Mouse (Mus musculus) adrenal gland, adult 8-10 months (tissue): ENCODE results near the gene Man1c1. TPM values are rescaled to one million over a fixed set of nuclear protein-coding genes. Genes with fewer than 3 reads are reported as not detected.
A peak's percentile ranks its signal among the peaks of the same experiment; 100 is the strongest.

Experiments used
- DNase-seq: peaks from one replicate; pipeline ENCODE4 v3.0.0; 2022
- total RNA-seq, 4 experiments: library from RNA; stranded (reverse); gene quantifications; 2 replicates each; pipeline ENCODE4 v1.2.4; 2022

Gene Man1c1
- total RNA-seq, 4 experiments from 2014 or later: 15.3 to 41.3 (median 29.9) TPM

DNA sequence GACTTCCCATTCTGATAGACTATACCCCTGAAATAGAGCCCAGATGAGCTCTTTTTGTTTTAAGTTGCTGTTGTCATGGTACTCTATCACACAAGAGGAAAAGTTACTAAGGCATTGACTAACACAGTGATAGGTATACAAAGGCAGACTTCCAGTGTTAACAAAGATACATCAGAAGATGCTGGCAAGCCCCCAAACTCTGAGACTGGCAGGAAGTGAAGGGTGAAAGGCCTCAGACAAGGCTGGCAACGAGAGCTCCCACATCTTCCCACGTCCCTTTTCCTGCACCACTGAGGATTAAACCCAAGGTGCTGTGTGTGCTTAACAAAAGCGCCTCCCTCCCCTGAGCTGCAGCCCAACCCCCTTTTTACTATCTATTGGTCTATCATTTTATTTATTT, 19.2 kb upstream of the Man1c1 start:
- DNase-seq: no peak

DNA sequence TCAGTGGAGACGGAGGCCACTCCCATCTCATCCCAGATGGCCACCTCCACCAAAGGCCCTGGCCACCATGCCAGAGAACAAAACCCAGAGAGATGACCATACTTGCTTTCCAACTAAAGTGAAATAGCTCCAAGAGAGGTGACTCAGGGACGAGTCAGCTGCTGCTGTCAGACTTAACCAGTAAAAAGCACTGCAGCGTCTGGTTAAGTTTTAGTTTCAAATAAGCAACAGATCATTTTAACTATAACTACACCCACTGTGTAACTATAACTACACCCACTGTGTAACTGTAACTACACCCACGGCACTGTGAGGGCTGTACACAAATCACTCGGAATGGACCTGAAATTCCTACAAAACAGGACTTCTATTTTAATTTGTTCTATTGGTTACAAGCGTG, 17.0 kb upstream of the Man1c1 start:
- no peak for DNase-seq

DNA sequence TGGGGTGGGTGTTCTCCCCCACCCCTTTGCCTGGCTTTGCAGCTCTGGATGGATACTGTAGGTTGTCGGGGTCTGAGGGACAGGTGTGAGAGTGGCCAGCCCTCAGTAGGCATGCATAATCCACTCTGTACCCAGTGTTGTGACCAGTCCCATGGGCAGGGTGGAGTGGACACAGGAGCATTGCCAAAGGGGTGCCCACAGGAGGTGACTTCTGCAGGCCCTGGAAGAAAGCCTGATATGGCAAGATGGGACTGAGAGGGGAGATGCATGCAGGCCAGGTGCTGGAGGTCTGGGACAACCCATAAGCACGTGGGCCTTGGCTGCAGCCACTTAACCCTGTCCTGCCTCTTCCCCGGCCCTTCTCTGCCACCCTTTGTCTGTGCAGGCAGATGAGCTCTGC, 16.3 kb upstream of the Man1c1 start:
- DNase-seq: no peak

DNA sequence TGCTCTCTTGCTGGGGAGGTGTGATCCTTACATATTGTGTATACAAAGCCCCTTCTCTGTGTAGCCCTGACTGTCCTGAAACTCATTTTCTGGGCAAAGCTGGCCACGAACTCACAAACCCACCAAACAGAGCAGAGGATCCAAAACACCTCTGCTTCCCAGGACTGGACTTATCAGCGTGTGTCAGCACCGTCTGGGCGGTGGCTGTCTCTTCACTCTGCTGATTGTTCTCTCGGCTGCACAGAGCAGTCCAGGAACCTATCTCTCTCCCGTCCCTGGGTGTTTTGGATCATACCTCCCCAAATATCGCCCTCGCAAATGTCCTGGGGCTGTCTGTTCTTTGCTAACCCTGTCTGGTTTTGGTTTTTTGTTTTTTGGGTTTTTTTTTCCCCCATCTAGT, 15.4 kb upstream of the Man1c1 start:
- DNase-seq: no peak

DNA sequence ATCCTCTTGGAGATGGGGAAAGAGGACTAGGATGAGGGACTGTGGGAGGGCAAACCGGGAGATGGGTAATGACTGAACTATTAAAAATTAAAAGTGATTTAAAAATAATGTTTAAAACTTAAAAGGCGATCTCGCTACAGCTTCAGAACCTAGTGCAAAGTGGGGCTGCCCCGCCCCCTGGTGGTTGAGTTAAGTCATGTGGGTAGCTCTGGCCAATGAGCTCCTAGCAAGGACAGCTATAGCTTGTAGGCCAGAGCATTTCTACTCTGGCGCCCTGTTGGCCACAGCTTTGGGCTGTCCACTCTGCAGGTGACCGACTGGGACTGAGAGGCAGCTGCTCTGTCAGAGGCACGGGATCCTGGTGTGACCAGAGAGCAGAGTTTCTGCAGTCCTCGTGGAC, 9.8 kb upstream of the Man1c1 start:
- peak; percentile 60 for DNase-seq

DNA sequence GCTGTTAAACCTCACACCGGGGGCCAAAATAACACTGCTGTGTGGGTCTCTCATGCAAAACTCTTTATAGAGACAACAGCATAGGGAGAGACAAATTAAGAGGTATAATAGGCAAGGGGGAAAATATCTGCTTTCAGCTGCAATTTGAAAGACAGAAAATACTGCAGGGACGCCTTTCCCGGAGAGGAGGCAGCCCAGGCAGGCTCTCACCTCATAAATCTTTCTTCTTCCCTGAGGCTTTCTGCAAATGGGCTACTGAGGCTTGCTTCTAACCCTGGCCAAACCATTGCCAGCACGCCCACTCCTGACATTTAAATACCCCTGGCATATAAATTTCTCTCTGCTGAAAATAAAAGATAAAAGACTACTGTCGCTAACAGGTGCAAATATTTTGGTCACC, 1.2 kb upstream of the Man1c1 start:
- DNase-seq: no peak

DNA sequence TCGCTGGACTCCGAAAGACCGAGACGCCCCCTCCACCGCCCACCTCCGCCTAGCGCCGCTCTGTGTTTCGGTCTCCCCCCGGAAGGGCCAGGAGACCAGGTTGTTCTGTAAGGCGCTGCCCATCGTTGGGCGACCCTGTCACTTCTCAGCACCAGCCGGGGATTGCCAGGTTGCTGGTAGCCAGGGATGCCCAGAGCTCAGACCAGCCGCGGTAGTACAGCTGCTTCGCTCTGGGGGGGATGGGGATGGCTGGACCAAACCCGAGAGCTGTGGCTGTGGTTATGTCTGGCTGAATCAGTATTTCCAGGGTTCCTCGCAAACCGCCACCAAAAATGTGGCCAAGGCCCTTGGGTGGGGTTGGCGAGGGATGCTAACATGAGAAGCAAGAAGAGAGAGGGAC, 500 bp upstream of the Man1c1 start:
- DNase-seq: no peak

DNA sequence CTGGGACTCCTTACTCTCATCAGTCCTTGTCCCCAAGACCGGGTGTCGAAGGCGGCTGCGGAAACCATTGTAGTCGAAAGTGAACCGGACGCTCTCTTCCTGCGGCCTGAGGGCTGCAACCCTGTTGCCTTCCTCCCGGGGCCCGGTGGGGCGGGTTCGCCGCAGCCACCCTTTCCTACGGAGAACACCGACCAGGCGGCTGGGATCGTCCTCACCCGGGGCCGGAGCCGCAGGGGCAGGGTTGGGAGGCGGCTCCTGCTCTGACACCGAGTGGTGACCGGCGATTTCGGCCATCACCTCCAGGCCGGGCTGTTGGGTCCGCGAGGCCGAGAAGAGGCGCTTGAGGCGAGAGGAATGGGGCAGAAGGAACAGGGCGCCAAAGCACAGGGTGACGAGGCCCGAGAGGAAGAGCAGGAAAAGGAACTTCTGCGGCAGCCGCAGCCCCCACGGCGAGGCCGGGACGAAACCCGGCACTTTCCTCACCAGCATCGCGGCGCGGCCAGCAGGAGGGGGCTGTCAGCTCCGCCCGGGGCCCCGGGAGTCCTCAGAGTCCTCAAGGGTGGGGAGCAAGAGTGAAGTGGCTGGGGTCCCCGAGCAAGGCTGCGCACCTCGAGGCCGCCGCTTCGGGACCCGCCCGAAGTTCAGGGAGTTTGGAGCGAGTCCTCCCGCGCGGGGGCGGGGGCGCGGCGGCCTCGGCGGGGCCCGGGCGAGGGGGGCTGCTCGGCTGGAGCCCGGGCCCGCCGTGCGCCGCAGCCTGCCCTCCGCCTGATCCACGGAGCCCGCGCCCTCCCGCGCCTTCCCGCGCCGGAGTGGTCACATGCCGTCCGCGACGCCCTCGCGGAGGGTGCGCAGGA, 882 bp downstream of the Man1c1 start:
- DNase-seq: peak; percentile 41

DNA sequence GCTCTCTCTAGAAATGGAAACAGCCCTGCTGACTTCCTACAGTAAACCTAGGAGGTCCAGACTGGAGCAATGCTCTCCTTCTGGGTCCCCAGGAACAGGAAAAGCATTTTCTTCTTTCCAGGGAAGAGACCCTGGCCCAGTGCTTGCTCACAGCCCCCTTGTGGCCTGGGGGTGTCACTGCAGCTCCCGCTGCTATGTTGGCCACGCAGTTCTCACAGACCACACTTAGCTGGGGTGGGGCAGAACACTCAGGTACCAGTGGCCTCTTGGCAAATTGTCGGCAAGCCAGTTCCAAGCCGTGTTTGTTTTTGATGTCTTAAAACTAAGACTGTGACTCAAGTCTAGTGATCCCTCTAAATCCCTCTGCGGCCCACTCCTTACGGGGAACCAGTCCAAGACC, 2.2 kb downstream of the Man1c1 start:
- no peak for DNase-seq

DNA sequence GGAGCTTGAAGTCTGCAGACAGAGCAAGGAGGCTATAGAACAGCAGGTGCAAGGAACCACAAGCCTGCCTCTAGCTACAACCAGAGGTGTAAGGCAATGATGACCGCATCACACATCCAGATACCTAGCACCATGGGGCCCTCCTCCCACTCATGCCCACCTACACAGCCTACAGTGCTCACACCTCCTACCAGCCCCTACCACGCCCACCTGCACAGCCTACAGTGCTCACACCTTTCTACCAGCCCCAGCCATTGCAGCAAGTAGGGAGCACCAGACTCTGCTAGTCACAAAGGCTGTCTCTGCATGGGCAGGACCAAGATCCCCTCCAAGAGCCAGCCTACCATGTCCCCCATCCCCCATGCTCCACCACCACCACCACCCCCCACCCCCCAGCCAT, 3.2 kb downstream of the Man1c1 start:
- DNase-seq: no peak

DNA sequence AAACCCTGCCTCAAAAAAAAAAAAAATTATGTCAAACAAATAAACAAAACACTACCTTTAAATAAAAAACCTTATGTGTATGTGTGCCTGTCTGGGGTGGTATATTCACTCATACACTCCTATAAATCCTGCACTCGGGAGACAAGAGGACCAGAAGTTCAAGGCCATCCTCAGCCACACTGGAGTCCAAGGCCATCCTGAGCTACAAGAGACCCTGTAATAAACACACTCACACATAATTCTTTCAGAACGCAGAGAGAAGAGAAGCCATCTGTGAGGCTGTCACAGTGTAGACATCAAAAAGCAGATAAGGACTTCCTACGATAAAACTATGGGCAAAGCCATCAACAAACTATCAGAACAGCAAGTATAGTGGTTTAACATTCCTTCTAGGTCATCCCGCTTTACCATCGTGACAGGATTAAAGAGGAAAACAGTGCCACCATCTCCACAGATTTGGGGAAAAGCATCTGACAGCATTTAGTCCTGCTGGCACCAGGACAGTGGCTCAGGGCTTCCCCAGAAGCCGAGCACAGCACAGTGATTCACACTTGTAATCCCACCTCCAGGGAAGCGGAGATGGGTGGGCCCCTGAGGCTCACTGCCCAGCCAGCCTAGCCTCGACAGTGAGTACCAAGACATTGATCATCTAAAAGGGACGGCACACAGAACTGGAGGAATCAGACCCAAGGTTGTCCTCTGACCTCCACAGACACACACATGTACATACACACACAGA, 10.7 kb downstream of the Man1c1 start:
- DNase-seq: no peak

DNA sequence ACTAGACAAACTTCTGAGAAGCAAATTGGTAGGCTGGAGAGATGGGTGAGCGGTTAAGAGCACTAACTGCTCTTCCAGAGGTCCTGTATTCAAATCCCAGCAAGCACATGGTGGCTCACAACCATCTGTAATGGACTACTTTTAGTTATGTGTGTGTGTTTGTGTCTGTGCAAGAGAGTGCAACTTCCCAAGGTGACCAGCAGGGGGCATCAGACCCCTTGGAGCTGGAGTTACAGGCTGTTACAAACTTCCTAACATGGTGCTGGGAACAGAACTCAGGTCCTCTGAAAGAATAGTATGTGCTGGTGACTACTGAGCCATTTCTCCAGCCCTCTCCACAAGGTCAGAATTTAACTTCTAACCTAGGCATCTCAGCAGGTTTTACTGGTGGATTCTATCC, 11.7 kb downstream of the Man1c1 start:
- DNase-seq: no peak

DNA sequence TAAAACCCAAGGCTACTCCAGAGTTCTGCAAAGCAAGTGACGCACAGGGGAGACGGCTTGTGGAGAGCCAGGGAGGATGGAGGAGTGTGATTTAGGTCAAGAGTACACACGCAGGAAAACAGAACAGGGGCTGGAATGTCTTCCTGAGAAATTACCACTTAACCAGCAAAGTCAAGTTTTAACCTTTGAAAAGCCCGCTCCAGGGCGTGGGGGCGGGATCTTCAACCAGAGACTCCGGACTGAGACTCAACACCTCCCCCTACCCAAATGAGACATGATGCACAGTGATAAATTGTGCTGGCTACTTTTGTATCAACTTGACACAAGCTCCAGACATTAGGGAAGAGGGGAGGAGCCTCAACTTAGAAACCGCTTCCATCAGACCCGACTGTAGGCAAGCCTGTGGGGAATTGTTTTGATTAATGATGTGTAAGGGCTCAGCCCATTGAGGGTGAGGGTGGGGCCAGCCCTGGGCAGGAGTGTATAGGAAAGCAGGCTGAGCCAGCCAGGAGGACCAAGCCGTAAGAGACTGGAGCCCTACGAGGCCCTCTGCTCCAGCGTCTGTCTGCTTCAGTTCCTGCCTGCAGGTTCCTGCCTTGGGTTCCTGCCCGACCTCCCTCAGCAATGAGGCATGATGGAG, 17.9 kb downstream of the Man1c1 start:
- no peak for DNase-seq

DNA sequence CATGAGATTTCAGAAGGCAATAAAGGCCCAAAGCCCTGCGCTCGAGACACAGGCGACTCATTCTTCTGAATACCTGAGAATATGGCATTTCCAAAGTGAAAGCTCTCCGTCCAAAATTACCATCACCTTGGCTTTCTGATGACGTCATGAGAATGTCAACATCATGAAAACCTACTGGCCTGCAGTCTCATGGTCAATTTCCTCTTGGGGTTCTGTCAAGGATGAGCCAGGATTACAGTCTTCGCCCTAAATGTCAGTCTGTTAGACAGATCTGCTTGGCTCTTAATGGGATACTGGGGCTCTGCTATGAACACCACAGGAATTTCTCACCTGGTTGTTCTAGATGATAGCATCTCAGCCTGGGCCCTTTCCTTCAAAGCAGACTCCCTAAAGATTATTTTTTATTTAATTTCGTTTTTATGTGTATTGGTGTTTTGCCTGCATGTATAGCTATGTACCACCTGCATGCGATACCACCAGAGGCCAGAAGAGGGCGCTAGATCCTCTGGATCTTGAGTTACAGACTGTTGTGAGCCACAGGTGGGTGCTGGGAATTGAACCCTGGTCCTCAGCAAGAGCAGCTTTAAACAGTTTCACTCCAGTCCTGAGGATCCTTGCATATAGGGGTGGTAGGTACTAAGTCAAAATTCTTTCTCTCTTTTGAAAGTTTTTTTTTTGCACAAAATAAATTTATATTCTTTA, 19.3 kb downstream of the Man1c1 start:
- DNase-seq: no peak

DNA sequence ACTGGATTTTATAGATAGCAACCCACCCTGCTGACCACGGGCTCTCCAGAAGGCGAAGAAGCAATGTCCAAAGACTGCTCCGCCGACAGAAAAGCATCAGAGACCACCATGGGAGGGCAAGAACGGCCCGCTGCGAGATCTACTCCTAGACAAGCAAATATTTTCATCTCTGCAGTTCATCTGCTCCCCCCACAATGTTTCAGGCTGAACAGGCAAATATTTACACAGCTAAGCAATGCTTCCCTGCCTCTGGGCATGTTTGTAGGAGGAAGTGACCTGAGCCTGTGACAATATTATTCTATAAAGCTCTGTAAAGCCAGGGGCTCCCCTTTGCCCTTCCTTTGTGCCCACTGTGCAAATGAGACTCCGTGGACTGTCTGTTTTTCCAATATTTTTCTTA, 20.2 kb downstream of the Man1c1 start:
- DNase-seq: no peak

DNA sequence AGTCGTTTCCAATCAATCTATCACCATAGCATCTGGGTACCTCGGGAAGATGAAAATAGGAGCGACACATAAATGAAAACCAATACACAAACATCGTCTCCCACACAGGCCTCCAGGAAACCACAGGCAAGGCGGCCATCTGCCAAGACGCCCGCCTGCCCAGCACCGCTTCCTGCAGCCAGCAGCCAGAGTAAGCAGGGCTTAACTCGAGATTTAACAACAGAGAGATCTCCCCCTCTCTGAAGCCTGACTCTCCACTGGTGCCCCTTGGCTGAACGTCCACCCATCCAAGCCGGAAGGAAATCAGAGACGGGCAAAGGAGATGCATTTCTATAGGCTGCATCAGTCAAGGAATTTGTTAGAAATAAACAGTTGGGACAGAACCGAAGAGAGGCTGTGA, 21.1 kb downstream of the Man1c1 start:
- DNase-seq: no peak

DNA sequence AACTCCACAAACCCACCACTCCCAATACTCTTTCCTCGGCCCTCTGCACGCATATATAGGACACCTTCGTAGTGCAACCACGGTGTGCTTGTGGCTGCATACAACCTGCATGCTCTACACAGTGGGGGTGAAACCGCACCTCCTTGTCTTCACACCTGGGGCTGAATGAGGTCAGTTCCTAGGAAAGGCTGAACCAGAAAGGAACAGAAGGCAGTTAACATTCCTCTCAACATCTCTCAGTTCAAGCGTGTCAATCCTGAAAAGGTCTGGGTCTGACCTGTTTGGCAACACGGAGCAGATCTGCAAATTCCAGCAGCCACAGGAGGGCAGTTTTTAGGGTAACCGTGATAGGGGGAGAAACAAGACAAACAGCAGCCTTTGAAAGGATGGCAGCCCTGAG, 21.7 kb downstream of the Man1c1 start:
- no peak for DNase-seq

DNA sequence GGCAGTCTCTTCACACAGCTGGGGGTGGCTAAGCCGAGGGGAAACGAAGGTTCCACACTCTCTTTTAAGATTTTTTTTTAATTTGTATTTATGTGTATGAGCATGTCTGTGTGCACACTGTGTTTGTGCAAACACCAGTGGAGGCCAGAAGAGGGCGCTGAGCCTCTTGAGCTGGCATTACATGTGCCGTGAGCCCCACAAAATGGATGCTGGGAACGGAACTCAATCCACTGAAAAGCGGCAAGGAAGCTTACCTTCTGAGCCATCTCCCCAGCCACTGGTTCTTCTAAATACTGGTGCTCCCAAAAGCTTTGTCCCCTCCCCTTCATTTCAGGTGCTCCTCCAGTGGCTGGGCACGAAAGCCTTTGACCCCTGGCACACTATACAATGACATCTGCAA, 22.3 kb downstream of the Man1c1 start:
- DNase-seq: no peak

DNA sequence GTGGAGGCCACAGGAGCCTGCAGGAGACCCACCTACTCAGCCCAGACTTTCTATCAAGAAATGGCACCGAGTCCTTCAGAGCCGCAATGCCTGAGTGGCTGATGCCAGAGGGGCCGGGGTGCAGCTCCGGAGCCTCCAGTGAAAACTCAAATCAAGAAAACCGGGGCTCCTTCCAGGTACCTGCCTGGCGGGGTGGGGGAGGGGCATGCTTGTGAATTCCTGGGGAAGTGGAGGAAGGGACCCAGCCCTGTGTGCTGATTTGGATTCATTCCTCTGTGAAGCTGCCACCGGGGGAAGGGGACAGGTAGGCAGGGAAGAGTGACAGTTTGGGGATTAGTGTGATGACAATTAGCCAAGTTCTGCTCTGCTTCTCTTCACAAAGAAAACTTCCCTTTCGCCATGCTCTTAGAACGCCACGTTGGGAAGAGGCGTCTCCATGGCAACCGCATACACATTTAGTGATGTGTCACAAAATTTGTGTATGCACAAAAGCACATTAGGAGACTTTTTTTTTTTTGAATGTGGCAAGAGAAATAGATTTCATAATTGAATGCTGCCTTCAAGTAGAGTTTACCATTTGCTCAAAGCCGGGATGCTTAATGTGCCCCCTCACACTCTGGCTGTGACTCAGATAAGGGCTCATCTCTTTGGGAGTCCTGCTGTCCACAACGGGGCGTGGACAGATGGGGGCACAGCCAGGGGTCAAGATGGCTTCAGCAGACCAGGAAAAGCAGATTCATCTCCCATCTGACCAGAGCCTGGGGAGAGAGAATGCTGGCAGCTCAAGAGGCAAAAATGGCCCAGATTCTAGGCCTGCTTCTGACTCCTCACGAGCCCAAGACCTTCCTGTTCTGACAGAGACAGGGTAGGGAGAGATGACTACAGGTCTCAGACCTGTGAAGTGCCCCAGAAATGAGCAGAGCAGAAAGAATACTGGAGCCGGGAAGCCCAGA, 26.3 kb downstream of the Man1c1 start:
- no peak for DNase-seq

DNA sequence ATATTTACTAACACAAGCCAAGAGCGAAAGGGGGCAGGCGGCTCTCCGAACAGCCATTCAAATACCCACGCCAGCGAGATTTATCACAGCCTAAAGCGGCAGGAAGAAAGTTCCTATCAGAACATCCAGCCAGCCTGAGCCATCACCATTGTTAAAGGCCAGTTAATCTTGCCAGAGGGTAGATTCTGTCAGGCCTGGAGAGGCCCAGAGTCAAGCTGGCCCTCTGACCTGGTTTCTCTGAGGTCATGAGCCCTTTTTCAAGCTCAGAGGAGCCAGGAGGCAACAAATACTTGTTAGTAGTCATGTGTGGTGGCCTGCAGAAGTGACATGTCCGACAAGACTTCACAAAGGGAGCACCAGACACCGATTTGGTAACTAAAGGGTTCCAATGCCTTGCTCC, 28.3 kb downstream of the Man1c1 start:
- DNase-seq: no peak

DNA sequence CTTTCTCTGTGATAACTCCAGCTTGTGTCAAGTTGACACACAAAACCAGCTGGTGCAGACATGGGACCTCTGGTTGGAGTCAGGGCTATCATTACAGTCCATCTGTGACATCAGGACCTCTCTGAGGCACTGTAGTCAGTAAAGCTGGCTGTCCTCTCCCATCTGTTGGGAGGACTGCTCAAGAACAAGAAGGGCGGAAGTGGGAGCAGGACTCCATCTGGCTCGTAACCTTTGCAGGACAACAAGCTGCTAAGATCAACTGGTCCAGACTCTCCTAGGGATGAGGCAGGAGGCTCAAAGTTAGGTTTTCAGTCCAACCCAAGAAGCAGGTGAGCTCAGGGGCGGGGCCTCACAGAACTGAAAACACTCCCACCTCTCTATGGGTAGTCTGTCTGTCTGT, 29.1 kb downstream of the Man1c1 start:
- DNase-seq: no peak
